Mouse (Mus musculus) cerebellum, adult 8-10 months (tissue): ENCODE results near the gene Cbl.
"Not testable (repeated sequence)": the region's sequence is repeated elsewhere in the genome, so short reads cannot be mapped to it uniquely, and the experiment has no call there.

Source experiments
- DNase-seq: peaks from one replicate; pipeline ENCODE4 v3.0.0; 2022

The Cbl gene

DNA sequence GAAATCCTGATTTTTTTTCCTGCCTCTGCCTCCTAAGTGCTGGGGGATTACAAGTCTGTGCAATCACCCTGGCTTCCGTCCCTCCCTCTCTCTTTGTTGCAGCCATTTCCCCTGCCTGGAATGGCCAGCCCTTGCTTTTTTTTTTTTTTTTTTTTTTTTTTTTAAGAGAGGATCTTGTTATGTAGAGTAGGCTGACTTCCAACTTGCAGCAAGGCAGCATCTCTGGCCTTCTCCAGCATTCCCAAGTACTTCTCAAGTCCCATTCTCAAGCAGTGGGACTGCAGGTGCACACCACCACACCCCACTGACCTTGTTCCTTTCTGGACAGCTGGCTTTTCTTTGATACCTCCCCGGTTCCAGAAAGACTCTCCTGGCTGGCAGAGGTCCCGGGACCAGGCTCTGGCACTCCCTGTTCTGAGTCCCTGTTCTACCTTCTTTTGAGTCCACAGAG is 106.5 kb downstream of the Cbl start:
- DNase-seq: no peak

DNA sequence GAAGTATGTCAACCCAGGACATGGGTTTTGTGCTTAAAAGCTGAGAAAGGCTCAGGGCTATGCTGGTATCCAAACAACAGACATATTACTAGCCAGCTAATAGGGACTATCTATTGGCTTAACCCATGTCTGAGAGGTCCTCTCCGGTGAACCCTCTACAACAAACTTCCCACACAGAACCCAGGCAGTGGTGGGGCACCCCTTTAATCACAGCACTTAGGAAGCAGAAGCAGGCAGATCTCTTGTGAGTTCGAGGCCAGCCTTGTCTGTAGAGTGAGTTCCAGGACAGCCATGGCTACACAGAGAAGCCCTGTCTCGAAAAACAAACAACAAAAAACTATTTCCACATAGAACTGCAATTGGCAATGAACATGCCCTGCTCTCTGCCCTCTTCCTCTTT is 107.1 kb downstream of the Cbl start:
- no peak for DNase-seq

DNA sequence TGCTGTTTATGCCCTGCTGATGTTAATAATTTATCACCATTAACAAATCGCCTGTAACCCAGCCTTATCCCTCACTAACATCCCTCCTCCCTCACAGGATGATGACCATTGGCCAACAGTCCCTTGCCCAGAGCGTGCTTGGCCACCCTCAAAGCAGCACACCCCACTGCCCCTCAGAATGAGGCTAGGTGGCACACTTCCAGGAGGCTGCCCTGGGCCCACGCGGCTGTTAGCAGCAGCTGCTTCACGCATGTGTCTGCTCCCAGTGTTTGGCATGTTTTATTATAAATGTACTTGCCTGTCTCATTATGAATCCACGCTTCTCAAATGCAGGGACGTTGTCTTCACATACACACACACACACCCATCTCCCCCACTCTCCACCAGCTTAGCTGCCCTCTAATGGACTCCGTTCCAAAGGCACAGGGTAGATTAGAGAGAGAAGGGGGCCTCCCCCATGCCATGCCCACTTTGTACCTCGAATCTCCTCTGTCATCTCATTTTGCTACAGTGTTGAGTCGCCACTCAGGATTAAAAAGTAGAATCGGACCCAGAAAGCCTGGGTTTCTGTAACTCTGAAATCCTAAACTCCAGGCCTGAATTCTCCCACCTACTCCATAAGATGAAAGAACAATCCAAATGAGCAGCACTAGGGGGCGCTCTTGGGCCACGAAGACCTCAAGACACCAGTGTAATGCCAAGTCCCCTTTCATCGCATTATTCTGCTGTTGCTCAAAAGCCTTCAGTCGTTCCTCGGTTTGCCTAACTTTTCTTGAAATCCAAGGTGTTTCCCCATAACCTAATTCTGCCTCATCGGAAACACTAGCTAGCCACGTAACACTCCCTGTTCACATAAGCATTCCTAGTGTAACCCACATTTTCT is 108.1 kb downstream of the Cbl start:
- peak; percentile 88 for DNase-seq

DNA sequence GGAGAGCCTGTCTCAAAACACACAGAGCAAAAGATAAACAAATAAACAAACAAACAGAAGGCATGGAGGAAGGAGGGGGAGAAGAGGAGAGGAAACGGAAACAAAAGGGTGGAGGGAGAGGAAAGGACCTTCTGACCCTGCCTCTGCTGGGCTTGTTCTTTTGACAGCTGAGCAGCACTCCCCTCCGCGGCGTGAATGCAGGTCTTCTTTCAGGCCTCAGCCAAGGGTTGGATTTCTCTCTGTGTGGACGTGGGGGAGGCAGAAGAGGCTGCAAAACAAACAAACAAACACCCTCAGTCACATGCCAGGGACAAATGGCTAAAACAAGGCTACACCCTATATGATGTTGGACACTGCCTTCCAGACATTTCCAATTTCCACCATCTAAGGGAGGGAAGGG is 108.8 kb downstream of the Cbl start:
- no peak for DNase-seq

- DNase-seq: no peak
Observed at GRCm38 (mm10) chr9:44124317-44124716, 109.5 kb downstream of the Cbl start.

- no peak for DNase-seq
Observed at GRCm38 (mm10) chr9:44119948-44120465, 113.8 kb downstream of the Cbl start.

DNA sequence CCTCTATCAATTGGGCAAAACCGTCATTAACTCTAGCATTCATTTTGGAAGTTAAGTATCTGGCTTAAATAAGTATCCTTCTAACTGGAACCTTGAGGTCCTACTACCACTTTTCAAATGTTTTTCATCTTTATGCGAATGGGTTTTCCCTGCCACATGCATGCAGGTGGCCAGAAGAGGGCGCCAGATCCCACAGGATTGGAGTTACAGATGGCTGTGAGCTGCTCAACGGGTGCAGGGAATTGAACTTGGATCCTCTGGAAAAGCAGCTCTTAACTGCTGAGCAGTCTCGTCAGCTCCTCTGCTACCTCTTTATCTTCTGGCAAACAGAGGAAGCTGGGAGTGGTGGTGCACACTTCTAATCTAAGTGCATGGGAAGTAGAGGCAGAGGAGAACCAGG is 114.8 kb downstream of the Cbl start:
- no peak for DNase-seq

- no peak for DNase-seq
Observed at GRCm38 (mm10) chr9:44116182-44116581, 117.7 kb downstream of the Cbl start.

DNA sequence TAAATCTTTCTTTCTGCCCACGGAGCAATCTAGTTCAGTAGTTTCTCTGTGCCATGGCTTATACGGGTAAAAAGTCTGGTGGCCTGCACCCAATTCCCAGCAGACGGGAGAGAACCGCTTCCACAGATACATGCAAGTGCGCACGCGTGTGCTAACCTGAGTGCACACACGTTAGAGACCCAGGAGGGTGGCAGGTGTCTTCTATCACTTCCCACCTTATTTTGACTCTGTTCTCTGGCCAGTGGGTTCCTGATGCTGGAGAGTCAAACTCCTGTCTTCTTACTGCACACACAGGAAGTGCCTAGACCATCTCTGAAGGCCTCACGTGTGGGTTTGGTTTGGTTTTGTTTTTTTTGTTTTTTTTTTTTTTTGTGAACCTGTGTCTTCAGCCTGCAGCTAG is 118.2 kb downstream of the Cbl start:
- DNase-seq: no peak

- DNase-seq: no peak
Observed at GRCm38 (mm10) chr9:44114453-44114852, 119.4 kb downstream of the Cbl start.

DNA sequence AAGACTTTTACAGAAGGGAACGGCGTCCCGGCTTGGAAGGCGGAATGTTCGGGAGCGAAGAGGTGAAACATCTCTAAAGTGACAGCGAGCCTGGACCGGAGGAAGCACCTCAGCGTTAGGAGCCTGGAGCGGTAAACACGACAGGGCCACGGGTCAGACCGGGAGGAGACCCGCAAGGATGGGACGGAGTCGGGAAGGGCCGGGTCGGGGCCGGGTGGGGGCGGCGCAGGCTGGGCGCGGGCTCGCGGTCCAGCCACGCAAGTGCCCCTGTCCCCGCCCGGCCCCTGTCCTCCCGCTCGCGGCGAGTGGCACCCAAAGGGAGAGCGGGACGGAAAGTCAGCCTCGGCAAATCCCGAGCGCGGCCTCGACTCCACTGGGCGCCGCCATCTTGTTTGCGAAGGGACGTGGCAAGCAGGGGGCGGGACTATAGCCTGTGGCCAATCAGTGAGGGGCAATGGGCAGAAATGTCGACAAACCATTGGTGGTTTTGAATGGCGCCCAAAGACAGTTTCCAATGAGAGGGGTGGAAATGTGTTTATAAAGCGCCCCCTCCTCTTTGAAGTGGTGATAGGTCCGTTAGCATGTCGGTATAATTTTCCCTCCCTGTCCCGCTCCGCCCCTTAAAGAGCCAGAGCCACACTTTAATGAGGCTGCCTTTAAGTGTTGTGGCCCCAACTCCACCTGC is 120.6 kb downstream of the Cbl start, which contains the start of the genes Gm49380 and Rnf26:
Gene Gm49380, minus strand, starts transcription at position 396 of the 685 bp plus-strand sequence.
Gene Rnf26, minus strand, starts transcription at position 413 of the 685 bp plus-strand sequence.
- DNase-seq: peak; percentile 96

GRCm38 (mm10) chr9:44111909-44112308 is 121.9 kb downstream of the Cbl start:
- DNase-seq: not testable (repeated sequence)

DNA sequence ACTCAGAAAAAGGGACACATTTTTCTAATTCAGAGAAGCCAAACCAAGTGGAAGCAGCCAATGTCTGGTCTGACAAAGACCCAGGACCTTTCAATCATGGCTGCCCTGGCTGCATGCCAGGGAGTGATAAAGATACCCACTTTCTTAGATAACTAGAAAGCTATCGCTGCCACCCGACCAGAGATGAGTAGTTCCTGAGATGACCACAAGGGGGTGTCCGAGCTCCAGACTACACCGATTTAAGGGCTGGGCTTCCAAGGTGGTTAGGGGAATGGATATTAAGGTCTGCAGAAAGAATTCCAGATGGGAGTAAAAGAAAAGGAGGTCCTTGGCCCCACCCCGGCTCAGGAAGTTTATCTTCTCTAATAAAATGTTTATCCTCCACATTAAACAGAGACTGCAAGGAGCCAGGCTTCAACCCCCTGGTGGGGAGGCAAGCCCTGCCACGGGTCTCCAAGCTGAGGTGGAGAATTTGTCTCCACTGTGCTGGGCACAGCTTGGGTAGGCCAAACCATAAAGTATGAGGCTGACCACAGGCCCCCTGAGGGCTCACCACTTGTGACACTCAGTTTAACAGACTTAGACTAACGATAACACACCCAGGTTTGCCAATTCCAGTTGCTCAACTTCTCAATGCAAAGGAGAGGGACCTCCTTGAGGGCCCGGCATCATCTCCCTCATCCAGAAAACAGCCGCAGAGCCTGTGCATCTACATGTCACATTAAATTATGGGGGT is 124.3 kb downstream of the Cbl start:
- peak; percentile 82 for DNase-seq

DNA sequence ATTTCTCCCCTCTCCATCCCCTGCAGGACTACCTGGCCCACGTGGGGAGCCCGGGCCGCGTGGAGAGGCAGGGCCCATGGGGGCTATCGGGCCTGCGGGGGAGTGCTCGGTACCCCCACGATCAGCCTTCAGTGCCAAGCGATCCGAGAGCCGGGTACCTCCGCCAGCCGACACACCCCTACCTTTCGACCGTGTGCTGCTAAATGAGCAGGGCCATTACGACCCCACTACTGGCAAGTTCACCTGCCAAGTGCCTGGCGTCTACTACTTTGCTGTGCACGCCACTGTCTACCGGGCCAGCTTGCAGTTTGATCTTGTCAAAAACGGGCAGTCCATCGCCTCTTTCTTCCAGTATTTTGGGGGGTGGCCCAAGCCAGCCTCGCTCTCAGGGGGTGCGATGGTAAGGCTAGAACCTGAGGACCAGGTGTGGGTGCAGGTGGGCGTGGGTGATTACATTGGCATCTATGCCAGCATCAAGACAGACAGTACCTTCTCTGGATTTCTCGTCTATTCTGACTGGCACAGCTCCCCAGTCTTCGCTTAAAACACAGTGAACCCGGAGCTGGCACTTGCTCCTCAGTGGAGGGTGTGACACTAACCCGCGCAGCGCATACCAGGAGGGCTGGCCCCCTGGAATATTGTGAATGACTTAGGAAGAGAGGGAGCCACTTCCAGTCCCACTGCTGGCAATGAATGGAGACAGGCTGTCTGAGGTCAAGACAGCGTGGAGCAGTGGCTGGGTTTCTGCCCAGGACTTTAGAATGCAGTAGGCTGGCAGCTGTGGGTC is 125.4 kb downstream of the Cbl start:
- no peak for DNase-seq

DNA sequence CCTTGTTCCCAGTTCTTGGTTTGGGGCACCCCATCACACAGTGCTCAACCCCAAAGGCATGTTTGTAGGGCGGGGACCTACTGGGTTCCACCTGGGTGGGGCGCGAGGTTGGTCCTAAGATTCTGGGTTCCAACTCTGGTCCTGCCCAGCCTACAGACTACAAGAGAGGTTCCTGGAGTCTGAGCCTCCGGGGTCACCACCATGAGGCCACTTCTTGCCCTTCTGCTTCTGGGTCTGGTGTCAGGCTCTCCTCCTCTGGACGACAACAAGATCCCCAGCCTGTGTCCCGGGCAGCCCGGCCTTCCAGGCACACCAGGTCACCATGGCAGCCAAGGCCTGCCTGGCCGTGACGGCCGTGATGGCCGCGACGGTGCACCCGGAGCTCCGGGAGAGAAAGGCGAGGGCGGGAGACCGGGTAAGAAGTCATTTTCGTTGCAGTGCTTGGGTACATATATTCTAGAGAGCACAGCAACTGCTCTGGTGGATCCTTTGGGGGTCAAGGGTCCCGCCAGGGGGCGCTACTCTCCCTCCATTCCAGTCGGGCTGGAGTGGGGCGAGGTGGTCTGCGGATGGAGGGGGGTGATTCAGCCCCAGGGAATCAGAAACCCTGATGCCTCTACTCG is 126.2 kb downstream of the Cbl start:
- DNase-seq: no peak

DNA sequence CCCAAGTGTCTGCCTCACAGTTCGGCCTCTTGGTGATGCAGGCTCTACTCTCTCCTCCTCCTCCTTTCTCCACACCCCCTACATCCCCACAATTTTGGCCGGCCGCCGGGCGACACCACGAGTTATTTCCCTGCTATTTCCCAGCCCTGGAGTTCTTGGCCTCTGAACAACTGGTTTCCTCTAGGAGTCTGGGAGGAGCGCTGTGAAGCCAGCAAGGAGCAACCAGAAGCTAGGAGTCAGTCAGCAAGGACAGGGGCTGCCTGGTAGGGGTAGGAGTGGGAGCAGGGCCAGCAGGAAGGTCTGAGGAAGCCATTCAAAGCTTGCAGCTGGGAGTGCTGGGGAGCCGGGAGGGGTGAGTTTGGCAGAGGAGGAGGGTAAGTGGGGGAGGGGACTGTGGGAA is 126.7 kb downstream of the Cbl start, which contains the start of gene C1qtnf5:
Gene C1qtnf5, plus strand, starts transcription at position 136 of the 400 bp plus-strand sequence.
- peak; percentile 65 for DNase-seq

- no peak for DNase-seq
Observed at GRCm38 (mm10) chr9:44106596-44106995, 127.3 kb downstream of the Cbl start.

GRCm38 (mm10) chr9:44106182-44106581 is 127.7 kb downstream of the Cbl start:
- no peak for DNase-seq

- DNase-seq: no peak
Observed at GRCm38 (mm10) chr9:44105781-44106180, 128.1 kb downstream of the Cbl start.

GRCm38 (mm10) chr9:44104881-44105280 is 129.0 kb downstream of the Cbl start:
- DNase-seq: no peak

DNA sequence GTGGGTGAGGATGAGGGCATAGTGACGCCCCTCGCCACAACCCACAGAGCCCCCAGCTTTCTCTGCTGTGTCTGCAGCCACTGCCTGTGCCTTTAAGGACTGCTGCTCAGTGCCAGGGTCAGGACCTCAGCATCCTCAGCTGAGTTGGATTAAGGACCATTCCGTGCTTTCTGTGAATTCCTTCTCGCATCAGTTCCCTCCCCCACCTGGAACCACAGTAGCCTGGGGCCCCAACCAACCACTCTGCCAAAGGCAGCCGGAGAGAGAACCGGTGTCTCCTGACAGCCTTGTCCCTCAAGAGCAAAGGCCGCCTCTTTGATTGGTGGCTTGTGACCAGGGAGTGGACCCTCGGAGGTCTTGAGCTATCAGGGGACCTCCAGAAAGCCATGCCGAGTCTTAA is 132.4 kb downstream of the Cbl start, which contains the start of gene Mfrp:
Gene Mfrp, plus strand, starts transcription at position 240 of the 400 bp plus-strand sequence.
- DNase-seq: no peak
